Mouse (Mus musculus) hindbrain, embryonic 13.5 days (tissue): Measurements from ENCODE around the gene Necap1. TPM values are rescaled to one million over a fixed set of nuclear protein-coding genes. Genes with fewer than 3 reads are reported as not detected.
A peak's percentile ranks its signal among the peaks of the same experiment; 100 is the strongest.

ENCODE experiments used
- ATAC-seq: fragments of 200-750 bp; cut with Nextera tagmentation; 2 replicates; pipeline ENCODE4 v1.8.0; 2017; ENCODE audit warnings: moderate TSS enrichment; ENCODE audit not compliant: low FRiP score
- H3K27ac ChIP-seq: fragments of 300-500 bp; sonication (generic); 2 replicates; pipeline ENCODE4 v1.5.1; 2015; ENCODE audit warnings: inconsistent platforms, mild to moderate bottlenecking, moderate library complexity
- H3K27me3 ChIP-seq: fragments of 300-500 bp; sonication (generic); 2 replicates; pipeline ENCODE4 v1.6.1; 2015; ENCODE audit warnings: mild to moderate bottlenecking, inconsistent platforms
- H3K36me3 ChIP-seq: fragments of 300-500 bp; sonication (generic); 2 replicates; pipeline ENCODE4 v1.6.1; 2015; ENCODE audit warnings: mild to moderate bottlenecking, inconsistent platforms
- H3K4me1 ChIP-seq: fragments of 300-500 bp; sonication (generic); replicated peaks from 2 replicates; pipeline ENCODE4 v1.6.1; 2015; ENCODE audit warnings: inconsistent platforms
- H3K4me2 ChIP-seq: fragments of 300-500 bp; sonication (generic); 2 replicates; pipeline ENCODE4 v1.6.1; 2015; ENCODE audit warnings: inconsistent platforms, mild to moderate bottlenecking, moderate library complexity
- H3K4me3 ChIP-seq: fragments of 300-500 bp; sonication (generic); 2 replicates; pipeline ENCODE4 v1.5.1; 2015; ENCODE audit warnings: mild to moderate bottlenecking, inconsistent platforms
- H3K9ac ChIP-seq: fragments of 300-500 bp; sonication (generic); 2 replicates; pipeline ENCODE4 v1.6.1; 2015; ENCODE audit warnings: mild to moderate bottlenecking, inconsistent platforms
- H3K9me3 ChIP-seq: fragments of 300-500 bp; sonication (generic); 2 replicates; pipeline ENCODE4 v1.6.1; 2016; ENCODE audit warnings: inconsistent platforms
- WGBS: fragments of 180-500 bp; shearing (Covaris S2); methylation state at CpG from one replicate; pipeline ENCODE4 v1.1.7; 2015; 5-methylcytosine and 5-hydroxymethylcytosine counted together
- polyA plus RNA-seq: library from polyadenylated mRNA; unstranded; fragments of >200 nt; fragmentation: Nextera tagmentation; extraction: Ambion mirVana; gene quantifications from 2 replicates; pipeline ENCODE4 v1.2.1, GENCODE M21; 2015

Necap1 gene
- polyA plus RNA-seq: 121 and 130 TPM in 2 replicates

GRCm38 (mm10) chr6:122873871-122874719 lies at the start of gene Necap1:
TSS of gene Necap1 (plus strand) at chr6:122874474.
- Histone ChIP-seq H3K27ac (peak within 1 kb of the TSS; percentile 93), H3K4me1 (peaks cover 26% of the 10 kb centered on the region), H3K9ac (peak within 1 kb of the TSS; percentile 90), H3K27me3 (peaks cover 18% of the 10 kb centered on the region; the same call in 1 of the 2 replicates), H3K4me3 (peak within 1 kb of the TSS; percentile 81), H3K36me3 (peaks cover 15% of the 10 kb centered on the region), H3K4me2 (peak within 1 kb of the TSS; percentile 65), H3K9me3 (no peaks in the 10 kb centered on the region)
- ATAC-seq: peak; percentile 96
- 8% methylated on average over 39 of the region's 43 CpGs for WGBS

GRCm38 (mm10) chr6:122825166-122825565 lies 49.1 kb upstream of the Necap1 start:
- Histone ChIP-seq H3K9me3 (no peaks in the 10 kb centered on the region), H3K27ac (no peak overlapping the region), H3K36me3 (peaks cover 19% of the 10 kb centered on the region), H3K9ac (no peak overlapping the region), H3K4me3 (no peak overlapping the region), H3K27me3 (no peaks in the 10 kb centered on the region), H3K4me1 (peaks cover 51% of the 10 kb centered on the region), H3K4me2 (no peak overlapping the region)
- no peak for ATAC-seq
- 95% methylated on average over 9 of the region's 9 CpGs for WGBS

GRCm38 (mm10) chr6:122825923-122826742 lies 48.1 kb upstream of the Necap1 start:
- Histone ChIP-seq H3K36me3 (peaks cover 26% of the 10 kb centered on the region), H3K4me1 (peaks cover 41% of the 10 kb centered on the region), H3K27me3 (no peaks in the 10 kb centered on the region), H3K9me3 (no peaks in the 10 kb centered on the region), H3K9ac (peak overlapping the region; percentile 67), H3K4me2 (peak overlapping the region; percentile 61), H3K27ac (peak overlapping the region; percentile 36; the same call in 1 of the 2 replicates), H3K4me3 (peak overlapping the region; percentile 36)
- ATAC-seq: peak; percentile 73
- WGBS: 5% methylated on average over 27 of the region's 29 CpGs

GRCm38 (mm10) chr6:122828086-122828485 lies 46.2 kb upstream of the Necap1 start:
- Histone ChIP-seq H3K27ac (no peak overlapping the region), H3K9me3 (no peaks in the 10 kb centered on the region), H3K4me3 (no peak overlapping the region), H3K4me2 (no peak overlapping the region), H3K27me3 (no peaks in the 10 kb centered on the region), H3K36me3 (peaks cover 43% of the 10 kb centered on the region), H3K9ac (no peak overlapping the region), H3K4me1 (peaks cover 24% of the 10 kb centered on the region)
- WGBS: 46% methylated on average over 13 of the region's 13 CpGs
- ATAC-seq: no peak

GRCm38 (mm10) chr6:122832880-122833279 lies 41.4 kb upstream of the Necap1 start:
- Histone ChIP-seq H3K36me3 (peaks cover 86% of the 10 kb centered on the region), H3K4me1 (no peaks in the 10 kb centered on the region), H3K4me3 (no peak overlapping the region), H3K4me2 (no peak overlapping the region), H3K9ac (no peak overlapping the region), H3K27me3 (no peaks in the 10 kb centered on the region), H3K9me3 (peaks cover 9% of the 10 kb centered on the region; the same call in 1 of the 2 replicates), H3K27ac (no peak overlapping the region)
- 87% methylated on average over 7 of the region's 7 CpGs for WGBS
- ATAC-seq: no peak

- H3K4me2 ChIP-seq: no peak overlapping the region
- H3K36me3 ChIP-seq: peaks cover 90% of the 10 kb centered on the region
- no peak overlapping the region for H3K9ac ChIP-seq
- 67% methylated on average over 4 of the region's 4 CpGs for WGBS
- H3K4me3 ChIP-seq: no peak overlapping the region
- H3K4me1 ChIP-seq: no peaks in the 10 kb centered on the region
- H3K27me3 ChIP-seq: no peaks in the 10 kb centered on the region
- no peak overlapping the region for H3K27ac ChIP-seq
- no peak for ATAC-seq
- peaks cover 9% of the 10 kb centered on the region; the same call in 1 of the 2 replicates for H3K9me3 ChIP-seq
Observed at GRCm38 (mm10) chr6:122834365-122834764, 39.9 kb upstream of the Necap1 start.

- no peak overlapping the region for H3K4me2 ChIP-seq
- no peak overlapping the region for H3K4me3 ChIP-seq
- H3K4me1 ChIP-seq: no peaks in the 10 kb centered on the region
- peaks cover 9% of the 10 kb centered on the region; the same call in 1 of the 2 replicates for H3K9me3 ChIP-seq
- peaks cover 93% of the 10 kb centered on the region for H3K36me3 ChIP-seq
- WGBS: 98% methylated on average over 3 of the region's 3 CpGs
- no peak overlapping the region for H3K27ac ChIP-seq
- H3K9ac ChIP-seq: no peak overlapping the region
- no peaks in the 10 kb centered on the region for H3K27me3 ChIP-seq
- ATAC-seq: no peak
Observed at GRCm38 (mm10) chr6:122836974-122837373, 37.3 kb upstream of the Necap1 start.

GRCm38 (mm10) chr6:122837539-122837938 lies 36.7 kb upstream of the Necap1 start:
- no peak overlapping the region for H3K9ac ChIP-seq
- H3K9me3 ChIP-seq: peaks cover 9% of the 10 kb centered on the region; the same call in 1 of the 2 replicates
- no peaks in the 10 kb centered on the region for H3K4me1 ChIP-seq
- no peaks in the 10 kb centered on the region for H3K27me3 ChIP-seq
- peaks cover 93% of the 10 kb centered on the region for H3K36me3 ChIP-seq
- WGBS: 85% methylated on average over 5 of the region's 5 CpGs
- no peak overlapping the region for H3K4me3 ChIP-seq
- ATAC-seq: no peak
- no peak overlapping the region for H3K27ac ChIP-seq
- no peak overlapping the region for H3K4me2 ChIP-seq

GRCm38 (mm10) chr6:122843759-122844158 lies 30.5 kb upstream of the Necap1 start:
- 62% methylated on average over 6 of the region's 6 CpGs for WGBS
- no peak for ATAC-seq
- H3K4me2 ChIP-seq: no peak overlapping the region
- H3K4me3 ChIP-seq: no peak overlapping the region
- H3K4me1 ChIP-seq: no peaks in the 10 kb centered on the region
- H3K36me3 ChIP-seq: peaks cover 69% of the 10 kb centered on the region
- no peak overlapping the region for H3K27ac ChIP-seq
- no peak overlapping the region for H3K9ac ChIP-seq
- H3K9me3 ChIP-seq: no peaks in the 10 kb centered on the region
- no peaks in the 10 kb centered on the region for H3K27me3 ChIP-seq

GRCm38 (mm10) chr6:122852696-122853095 lies 21.6 kb upstream of the Necap1 start:
- no peak overlapping the region for H3K27ac ChIP-seq
- 78% methylated on average over 2 of the region's 2 CpGs for WGBS
- ATAC-seq: no peak
- no peaks in the 10 kb centered on the region for H3K4me1 ChIP-seq
- H3K4me3 ChIP-seq: no peak overlapping the region
- H3K36me3 ChIP-seq: no peaks in the 10 kb centered on the region
- no peak overlapping the region for H3K4me2 ChIP-seq
- H3K9ac ChIP-seq: no peak overlapping the region
- no peaks in the 10 kb centered on the region for H3K9me3 ChIP-seq
- H3K27me3 ChIP-seq: no peaks in the 10 kb centered on the region

- Histone ChIP-seq H3K9ac (no peak overlapping the region), H3K9me3 (no peaks in the 10 kb centered on the region), H3K4me2 (no peak overlapping the region), H3K4me3 (no peak overlapping the region), H3K27ac (no peak overlapping the region), H3K27me3 (no peaks in the 10 kb centered on the region), H3K4me1 (no peaks in the 10 kb centered on the region), H3K36me3 (no peaks in the 10 kb centered on the region)
- ATAC-seq: no peak
- 86% methylated on average over 12 of the region's 12 CpGs for WGBS
Observed at GRCm38 (mm10) chr6:122854552-122854951, 19.7 kb upstream of the Necap1 start.

- Histone ChIP-seq H3K27ac (no peak within 1 kb of the TSS), H3K4me3 (no peak within 1 kb of the TSS), H3K27me3 (no peaks in the 10 kb centered on the region), H3K36me3 (no peaks in the 10 kb centered on the region), H3K4me2 (no peak within 1 kb of the TSS), H3K9me3 (peaks cover 2% of the 10 kb centered on the region), H3K9ac (no peak within 1 kb of the TSS), H3K4me1 (no peaks in the 10 kb centered on the region)
- ATAC-seq: no peak
- WGBS: 81% methylated on average over 7 of the region's 7 CpGs
Observed at GRCm38 (mm10) chr6:122855955-122856354, 18.3 kb upstream of the Necap1 start, which contains the start of gene C3ar1. TSS of gene C3ar1 (minus strand) at chr6:122856161.
